Mouse (Mus musculus) forebrain, embryonic 13.5 days (tissue): ENCODE results near the gene Mrpl41. TPM values are rescaled to one million over a fixed set of nuclear protein-coding genes. Genes with fewer than 3 reads are reported as not detected.

Experiments used
- ATAC-seq: fragments of 200-750 bp; cut with Nextera tagmentation; 2 replicates; pipeline ENCODE4 v1.8.0; 2017
- H3K27ac ChIP-seq: fragments of 300-500 bp; sonication (generic); 2 replicates; pipeline ENCODE4 v1.5.1; 2015; ENCODE audit warnings: inconsistent platforms, mild to moderate bottlenecking, moderate library complexity
- H3K27me3 ChIP-seq: fragments of 300-500 bp; sonication (generic); 2 replicates; pipeline ENCODE4 v1.6.1; 2015; ENCODE audit warnings: mild to moderate bottlenecking, inconsistent platforms
- H3K36me3 ChIP-seq: fragments of 300-500 bp; sonication (generic); 2 replicates; pipeline ENCODE4 v1.6.1; 2015; ENCODE audit warnings: mild to moderate bottlenecking, inconsistent platforms; ENCODE audit not compliant: poor library complexity, severe bottlenecking
- H3K4me1 ChIP-seq: fragments of 300-500 bp; sonication (generic); 2 replicates; pipeline ENCODE4 v1.6.1; 2015; ENCODE audit warnings: inconsistent platforms
- H3K4me2 ChIP-seq: fragments of 300-500 bp; sonication (generic); 2 replicates; pipeline ENCODE4 v1.6.1; 2015; ENCODE audit warnings: inconsistent platforms, mild to moderate bottlenecking, moderate library complexity
- H3K4me3 ChIP-seq: fragments of 300-500 bp; sonication (generic); 2 replicates; pipeline ENCODE4 v1.5.1; 2015; ENCODE audit warnings: mild to moderate bottlenecking, inconsistent platforms
- H3K9ac ChIP-seq: fragments of 300-500 bp; sonication (generic); 2 replicates; pipeline ENCODE4 v1.6.1; 2015; ENCODE audit warnings: mild to moderate bottlenecking, inconsistent platforms
- H3K9me3 ChIP-seq: fragments of 300-500 bp; sonication (generic); replicated peaks from 2 replicates; pipeline ENCODE4 v1.6.1; 2016; ENCODE audit warnings: inconsistent platforms
- WGBS: fragments of 180-500 bp; shearing (Covaris S2); methylation state at CpG from one replicate; pipeline ENCODE4 v1.1.7; 2015; 5-methylcytosine and 5-hydroxymethylcytosine counted together
- polyA plus RNA-seq: library from polyadenylated mRNA; unstranded; fragments of >200 nt; fragmentation: Nextera tagmentation; extraction: Ambion mirVana; gene quantifications from 2 replicates; pipeline ENCODE4 v1.2.1, GENCODE M21; 2015

The Mrpl41 gene
- polyA plus RNA-seq = 163 and 175 TPM in 2 replicates

DNA sequence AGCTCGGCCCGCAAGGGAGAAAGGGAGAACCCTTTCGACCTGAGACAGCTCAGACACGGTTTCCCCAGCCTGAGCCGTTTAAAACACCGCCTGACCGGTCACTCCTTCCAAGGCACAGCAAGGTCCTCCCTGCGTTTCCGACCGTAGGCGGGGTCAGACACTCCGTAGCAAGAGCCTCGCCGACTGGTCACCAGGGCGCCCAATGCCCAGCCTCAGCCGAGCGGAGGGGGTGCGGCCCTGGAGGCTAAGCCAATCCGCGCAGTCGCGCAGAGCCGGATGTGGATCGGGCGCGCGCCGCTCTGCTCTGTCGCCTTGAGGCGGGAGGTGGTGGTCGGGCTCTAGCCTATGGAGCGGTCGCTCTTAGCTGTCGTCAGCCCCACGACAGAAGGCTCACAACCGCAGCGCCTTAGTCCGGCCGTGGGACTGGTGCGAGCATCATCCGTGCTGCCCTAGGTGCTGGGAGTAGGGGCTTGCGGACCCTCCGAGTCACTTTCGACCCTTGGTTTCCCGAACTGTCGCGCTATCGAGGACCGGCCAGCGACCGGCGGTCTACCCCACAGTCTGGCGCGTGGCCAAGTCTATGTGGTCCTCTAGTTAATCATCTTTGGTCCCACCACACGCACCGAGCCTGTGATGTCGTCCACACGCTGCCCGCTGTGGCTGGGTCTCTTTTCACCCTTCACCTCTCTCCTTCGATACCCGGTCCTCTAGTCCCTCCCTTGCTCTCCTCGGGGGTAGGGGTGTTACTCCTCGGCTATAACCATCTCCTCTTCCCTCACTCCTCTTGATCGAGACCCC lies at the start of gene Mrpl41:
TSS of gene Mrpl41 (minus strand) at position 193 of the 798 bp plus-strand sequence.
- H3K27ac ChIP-seq = peak within 1 kb of the TSS; percentile 91
- no peaks in the 10 kb centered on the region for H3K9me3 ChIP-seq
- peak within 1 kb of the TSS; percentile 86 for H3K9ac ChIP-seq
- H3K27me3 ChIP-seq = no peaks in the 10 kb centered on the region
- peaks cover 28% of the 10 kb centered on the region for H3K4me1 ChIP-seq
- peaks cover 34% of the 10 kb centered on the region for H3K36me3 ChIP-seq
- peak within 1 kb of the TSS; percentile 95 for H3K4me2 ChIP-seq
- under 1% methylated on average over 62 of the region's 64 CpGs for WGBS
- peak within 1 kb of the TSS; percentile 78 for H3K4me3 ChIP-seq
- ATAC-seq = peak; percentile 100

DNA sequence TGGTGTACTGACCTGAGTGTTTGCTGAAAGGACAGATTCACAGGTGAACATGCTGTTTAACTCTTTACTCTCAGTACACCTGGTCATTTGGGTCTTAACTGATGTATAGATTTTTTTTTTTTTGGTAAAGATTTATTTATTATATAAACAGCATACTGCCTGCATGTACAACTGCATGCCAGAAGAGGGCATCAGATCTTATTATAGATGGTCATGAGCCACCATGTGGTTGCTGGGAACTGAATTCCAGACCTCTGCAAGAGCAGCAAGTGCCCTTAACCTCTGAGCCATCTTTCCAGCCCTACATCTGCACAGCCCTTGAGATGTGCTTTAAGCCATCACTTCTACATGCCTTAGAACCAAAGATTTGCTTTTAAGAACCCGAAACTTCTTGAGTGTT lies 47.8 kb upstream of the Mrpl41 start:
- no peak for ATAC-seq
- H3K27me3 ChIP-seq = no peaks in the 10 kb centered on the region
- H3K4me1 ChIP-seq = no peaks in the 10 kb centered on the region
- WGBS = 82% methylated on average over 1 of the region's 1 CpGs
- no peak overlapping the region for H3K9ac ChIP-seq
- H3K4me3 ChIP-seq = no peak overlapping the region
- H3K9me3 ChIP-seq = no peaks in the 10 kb centered on the region
- no peak overlapping the region for H3K4me2 ChIP-seq
- no peak overlapping the region for H3K27ac ChIP-seq
- H3K36me3 ChIP-seq = no peaks in the 10 kb centered on the region

- Histone ChIP-seq H3K27me3 (no peaks in the 10 kb centered on the region), H3K9ac (no peak overlapping the region), H3K36me3 (no peaks in the 10 kb centered on the region), H3K27ac (no peak overlapping the region), H3K9me3 (no peaks in the 10 kb centered on the region), H3K4me2 (no peak overlapping the region), H3K4me1 (no peaks in the 10 kb centered on the region), H3K4me3 (no peak overlapping the region)
- no peak for ATAC-seq
Observed at GRCm38 (mm10) chr2:25008250-25008649, 33.4 kb upstream of the Mrpl41 start.

GRCm38 (mm10) chr2:25006767-25007166 lies 31.9 kb upstream of the Mrpl41 start:
- no peaks in the 10 kb centered on the region for H3K27me3 ChIP-seq
- H3K4me2 ChIP-seq = no peak overlapping the region
- no peaks in the 10 kb centered on the region for H3K4me1 ChIP-seq
- WGBS = 97% methylated on average over 1 of the region's 1 CpGs
- ATAC-seq = no peak
- H3K36me3 ChIP-seq = no peaks in the 10 kb centered on the region
- H3K9ac ChIP-seq = no peak overlapping the region
- no peak overlapping the region for H3K27ac ChIP-seq
- H3K4me3 ChIP-seq = no peak overlapping the region
- no peaks in the 10 kb centered on the region for H3K9me3 ChIP-seq

DNA sequence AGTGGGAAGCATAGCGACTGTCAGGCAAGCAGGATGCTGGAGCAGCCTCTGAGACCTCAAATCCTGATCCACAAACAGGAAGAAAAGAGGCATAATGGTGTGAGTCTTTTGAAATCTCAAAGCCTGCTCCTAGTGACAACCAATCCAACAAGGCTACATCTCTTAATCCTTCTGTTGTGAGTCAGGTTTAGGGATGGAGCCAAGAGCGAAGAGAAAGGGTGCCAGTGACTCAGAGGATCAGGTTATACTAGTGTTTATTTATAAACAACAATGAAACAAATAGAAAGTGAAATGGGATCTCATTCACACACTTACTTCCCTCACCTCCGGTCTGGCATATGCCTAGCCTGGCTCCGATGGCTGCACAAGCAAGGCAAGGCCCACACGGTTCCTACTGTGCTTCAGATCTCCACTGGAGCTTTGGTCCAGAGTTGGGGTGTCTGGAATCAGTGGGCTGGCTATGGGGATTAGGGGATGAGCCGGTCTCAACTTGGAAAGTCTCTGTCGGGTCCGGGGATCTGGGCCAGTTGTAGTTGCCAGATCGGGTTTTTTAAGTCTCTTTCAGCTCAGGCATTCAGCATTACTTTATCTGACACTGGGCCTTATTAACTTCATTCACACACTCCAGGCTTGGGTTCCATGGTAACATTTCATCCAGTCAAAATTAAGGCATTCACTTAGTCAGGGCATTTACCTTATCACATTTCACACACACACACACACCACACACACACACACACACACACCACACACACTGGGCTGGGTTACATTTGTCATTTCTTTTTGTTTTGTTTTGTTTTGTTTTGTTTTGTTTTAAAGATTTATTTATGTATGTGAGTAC lies 29.3 kb upstream of the Mrpl41 start:
- ATAC-seq = peak; percentile 50; the same call in 1 of the 2 replicates
- no peak overlapping the region for H3K4me3 ChIP-seq
- H3K9me3 ChIP-seq = no peaks in the 10 kb centered on the region
- H3K27me3 ChIP-seq = no peaks in the 10 kb centered on the region
- H3K4me2 ChIP-seq = no peak overlapping the region
- no peaks in the 10 kb centered on the region for H3K4me1 ChIP-seq
- no peaks in the 10 kb centered on the region for H3K36me3 ChIP-seq
- no peak overlapping the region for H3K27ac ChIP-seq
- WGBS = 55% methylated on average over 9 of the region's 9 CpGs
- H3K9ac ChIP-seq = no peak overlapping the region

- no peak for ATAC-seq
- H3K9me3 ChIP-seq = no peaks in the 10 kb centered on the region
- no peak overlapping the region for H3K4me2 ChIP-seq
- H3K4me1 ChIP-seq = no peaks in the 10 kb centered on the region
- H3K36me3 ChIP-seq = no peaks in the 10 kb centered on the region
- WGBS = 82% methylated on average over 3 of the region's 3 CpGs
- no peaks in the 10 kb centered on the region for H3K27me3 ChIP-seq
- H3K4me3 ChIP-seq = no peak overlapping the region
- H3K27ac ChIP-seq = no peak overlapping the region
- H3K9ac ChIP-seq = no peak overlapping the region
Observed at GRCm38 (mm10) chr2:25000544-25001235, 25.8 kb upstream of the Mrpl41 start.

GRCm38 (mm10) chr2:24996471-24996870 lies 21.6 kb upstream of the Mrpl41 start:
- ATAC-seq = no peak
- Histone ChIP-seq H3K27ac (no peak overlapping the region), H3K9me3 (no peaks in the 10 kb centered on the region), H3K27me3 (no peaks in the 10 kb centered on the region), H3K4me1 (no peaks in the 10 kb centered on the region), H3K4me3 (no peak overlapping the region), H3K9ac (no peak overlapping the region), H3K36me3 (no peaks in the 10 kb centered on the region), H3K4me2 (no peak overlapping the region)
- WGBS = 91% methylated on average over 2 of the region's 2 CpGs

GRCm38 (mm10) chr2:24995332-24995731 lies 20.4 kb upstream of the Mrpl41 start:
- no peak for ATAC-seq
- Histone ChIP-seq H3K4me3 (no peak overlapping the region), H3K9me3 (no peaks in the 10 kb centered on the region), H3K27ac (no peak overlapping the region), H3K4me2 (no peak overlapping the region), H3K36me3 (no peaks in the 10 kb centered on the region), H3K27me3 (no peaks in the 10 kb centered on the region), H3K4me1 (no peaks in the 10 kb centered on the region), H3K9ac (no peak overlapping the region)
- 91% methylated on average over 6 of the region's 6 CpGs for WGBS

DNA sequence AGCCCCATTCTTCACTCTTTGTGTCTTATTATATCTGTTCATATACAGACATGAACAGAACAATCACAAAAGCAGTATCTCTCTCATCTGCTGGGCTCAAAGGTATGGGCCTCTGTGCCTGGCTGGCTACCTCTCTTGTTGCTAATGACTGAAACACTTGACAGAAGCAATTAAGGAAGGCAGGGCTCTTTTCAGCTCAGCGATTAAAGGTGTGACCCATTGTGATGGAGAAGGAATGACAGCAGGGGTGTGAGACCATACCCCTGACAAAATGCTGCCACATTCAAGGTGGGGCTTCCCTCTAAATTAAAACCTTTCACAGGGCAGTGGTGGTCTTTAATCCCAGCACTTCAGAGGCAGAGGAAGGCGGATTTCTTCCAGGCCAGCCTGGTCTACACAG lies 12.9 kb upstream of the Mrpl41 start:
- H3K4me3 ChIP-seq = no peak overlapping the region
- no peaks in the 10 kb centered on the region for H3K27me3 ChIP-seq
- no peak for ATAC-seq
- no peaks in the 10 kb centered on the region for H3K9me3 ChIP-seq
- H3K4me2 ChIP-seq = no peak overlapping the region
- H3K36me3 ChIP-seq = no peaks in the 10 kb centered on the region
- 59% methylated on average over 2 of the region's 2 CpGs for WGBS
- no peak overlapping the region for H3K27ac ChIP-seq
- H3K4me1 ChIP-seq = no peaks in the 10 kb centered on the region
- no peak overlapping the region for H3K9ac ChIP-seq

GRCm38 (mm10) chr2:24976960-24977359 lies 2.1 kb upstream of the Mrpl41 start:
- Histone ChIP-seq H3K4me1 (peaks cover 28% of the 10 kb centered on the region), H3K9ac (no peak overlapping the region), H3K27me3 (no peaks in the 10 kb centered on the region), H3K27ac (no peak overlapping the region), H3K36me3 (peaks cover 15% of the 10 kb centered on the region), H3K4me2 (no peak overlapping the region), H3K9me3 (no peaks in the 10 kb centered on the region), H3K4me3 (no peak overlapping the region)
- ATAC-seq = no peak
- 94% methylated on average over 5 of the region's 5 CpGs for WGBS

GRCm38 (mm10) chr2:24975704-24976297 lies 903 bp upstream of the Mrpl41 start, which contains the start of gene Pnpla7:
Gene Pnpla7 (plus strand): TSS chr2:24976033.
- Histone ChIP-seq H3K27ac (peak within 1 kb of the TSS; percentile 91), H3K9me3 (no peaks in the 10 kb centered on the region), H3K4me3 (peak within 1 kb of the TSS; percentile 78), H3K36me3 (peaks cover 27% of the 10 kb centered on the region), H3K9ac (peak within 1 kb of the TSS; percentile 86), H3K4me2 (peak within 1 kb of the TSS; percentile 95), H3K4me1 (peaks cover 28% of the 10 kb centered on the region), H3K27me3 (no peaks in the 10 kb centered on the region)
- 1% methylated on average over 16 of the region's 16 CpGs for WGBS
- ATAC-seq = peak; percentile 25; the same call in 1 of the 2 replicates
